Mouse (Mus musculus): ENCODE measurements around the gene Ibsp. TPM values are rescaled to one million over a fixed set of nuclear protein-coding genes. Genes with fewer than 3 reads are reported as not detected.

Gene Ibsp
- 0.21 and 0.29 TPM in 2 replicates for polyA plus RNA-seq (2021; fragmentation: Nextera tagmentation)
- long read RNA-seq, experiment 1: 0 reads
- long read RNA-seq, experiment 2, partial matches to known transcripts: 0 of 3 reads
- long read RNA-seq, experiment 2, other reads (novel, unspliced or antisense): 0 of 3 reads

DNA sequence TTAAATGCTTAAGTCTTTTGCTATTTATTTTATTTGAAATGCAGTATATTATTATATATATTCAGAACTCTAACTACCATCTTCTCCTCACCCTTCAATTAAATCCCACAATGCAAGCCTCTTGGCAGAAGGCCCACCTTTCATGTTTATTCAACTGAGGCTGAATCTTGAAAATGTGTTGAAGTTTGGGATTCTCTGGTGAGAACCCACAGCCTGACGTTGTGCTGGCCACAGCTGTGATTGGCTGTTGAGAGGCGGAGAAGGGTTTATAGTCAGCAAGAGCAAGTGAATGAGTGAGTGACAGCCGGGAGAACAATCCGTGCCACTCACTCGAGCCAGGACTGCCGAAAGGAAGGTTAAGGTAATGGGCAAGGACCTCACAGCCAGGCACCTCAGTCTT is at the start of gene Ibsp:
Gene Ibsp (plus strand): TSS at position 178 of the 400 bp plus-strand sequence.

DNA sequence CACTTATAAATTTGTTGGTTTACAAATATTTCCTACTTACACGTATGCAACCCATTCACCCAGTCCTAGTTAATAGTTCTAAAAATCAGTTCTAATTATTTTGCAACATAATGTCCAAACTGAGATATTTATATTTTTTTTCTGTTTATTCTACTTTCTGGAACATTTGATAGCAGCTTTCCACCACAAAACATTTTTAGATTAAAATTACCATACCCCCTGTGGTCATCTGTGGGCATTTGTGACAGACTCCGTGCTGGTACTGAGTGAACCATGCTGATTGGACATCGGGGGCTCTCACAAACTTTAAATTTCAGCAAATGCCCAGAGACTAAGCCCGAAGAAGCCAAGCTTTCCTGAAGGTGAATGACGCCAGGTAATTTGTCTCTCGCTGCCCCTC is 26.1 kb downstream of the Ibsp start, which contains the start of gene Mepe:
Gene Mepe (plus strand): TSS at position 301 of the 400 bp plus-strand sequence.

Small RNAs within 50 kb of the gene (microRNA-seq; reads per million reads assigned to microRNA genes)
- gene Gm23616: not detected

Other genes starting within 250 kb of the Ibsp start
- 0.31 and 0.44 TPM in 2 replicates for gene Gm17660, start 221.6 kb upstream of the Ibsp start, polyA plus RNA-seq (2021; fragmentation: Nextera tagmentation)
- gene Sparcl1, start 185.4 kb upstream of the Ibsp start, polyA plus RNA-seq (2021; fragmentation: Nextera tagmentation): 1,209 and 1,368 TPM in 2 replicates
- gene Dspp, start 128.5 kb upstream of the Ibsp start, polyA plus RNA-seq (2021; fragmentation: Nextera tagmentation): 0.06 TPM in 1 of 2 replicates, not detected in the other
- 2.1 and 2.2 TPM in 2 replicates for gene Dmp1, start 96.6 kb upstream of the Ibsp start, polyA plus RNA-seq (2021; fragmentation: Nextera tagmentation)
- gene Mepe, start 26.2 kb downstream of the Ibsp start, polyA plus RNA-seq (2021; fragmentation: Nextera tagmentation): not detected in 2 replicates
- gene Spp1, start 135.9 kb downstream of the Ibsp start, polyA plus RNA-seq (2021; fragmentation: Nextera tagmentation): 9.6 and 13.2 TPM in 2 replicates
- 2.1 and 2.2 TPM in 2 replicates for gene Pkd2, start 160.3 kb downstream of the Ibsp start, polyA plus RNA-seq (2021; fragmentation: Nextera tagmentation)
- gene BC005561, start 209.2 kb downstream of the Ibsp start, polyA plus RNA-seq (2021; fragmentation: Nextera tagmentation): 0.89 and 0.92 TPM in 2 replicates